Mouse (Mus musculus): Measurements from ENCODE around the gene Rtn4rl1.

DNA sequence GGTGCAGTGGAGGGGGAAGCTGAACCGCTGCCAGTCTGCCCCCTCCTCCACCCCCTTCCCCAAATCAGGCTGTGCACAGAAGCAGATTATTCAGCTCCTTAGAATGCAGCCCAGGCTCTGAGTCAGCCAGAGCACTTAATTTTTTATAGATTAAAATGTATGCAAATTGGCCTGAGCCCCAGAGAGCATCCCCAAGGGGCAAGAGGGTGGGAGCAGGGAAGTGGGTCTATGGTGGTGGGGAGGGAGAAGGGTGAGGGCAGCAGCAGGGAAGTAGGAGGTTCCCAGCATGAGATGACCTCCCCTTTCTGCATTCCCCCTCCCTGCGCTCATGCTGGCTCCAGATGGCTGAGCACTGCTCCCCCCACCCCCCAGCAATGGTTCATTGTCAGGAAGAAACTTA, 8.6 kb upstream of the Rtn4rl1 start:
- TF ChIP-seq CTCF (IDR thresholded peaks at IDR 0.05; ENCODE audit: control insufficient read depth, insufficient read depth, insufficient read length) = no peak
- TF ChIP-seq USF1 (IDR thresholded peaks at IDR 0.05; ENCODE audit: low read depth) = no peak

Measured in C2C12 (cell line).